Mouse (Mus musculus): ENCODE measurements at regions not wholly inside any gene's neighbourhood (a gene's known extent, or its start where the extent isn't known, plus 50 kb on each side); places are given as distances from the start of the nearest gene placed in this dataset.

GRCm38 (mm10) chr2:50631786-50632185 lies 335.2 kb upstream of the Mmadhc start:
- no peak for TF ChIP-seq CTCF (IDR thresholded peaks at IDR 0.05; ENCODE audit: control insufficient read depth, insufficient read depth, insufficient replicate concordance, low read depth, low read length)
- no peak for TF ChIP-seq POLR2A (IDR thresholded peaks at IDR 0.05; ENCODE audit: control insufficient read depth, low read depth, low read length)

Measured in testis, adult 2 months (tissue).